Mouse (Mus musculus) kidney, postnatal 0 days (tissue): ENCODE data around the gene Gorab. TPM values are rescaled to one million over a fixed set of nuclear protein-coding genes. Genes with fewer than 3 reads are reported as not detected.

Experiments used
- ATAC-seq: fragments of 200-750 bp; cut with Nextera tagmentation; replicated peaks from 2 replicates; pipeline ENCODE4 v1.8.0; 2017; ENCODE audit warnings: low read depth, moderate number of reproducible peaks, moderate TSS enrichment, moderate library complexity; ENCODE audit not compliant: low FRiP score
- DNase-seq: peaks from one replicate; pipeline ENCODE4 v3.0.0-alpha.2; 2016; ENCODE audit warnings: low spot score
- H3K27ac ChIP-seq: fragments of 300-500 bp; sonication (generic); 2 replicates; pipeline ENCODE4 v1.5.1; 2014; ENCODE audit warnings: mild to moderate bottlenecking
- H3K27me3 ChIP-seq: fragments of 300-500 bp; sonication (generic); 2 replicates; pipeline ENCODE4 v1.6.1; 2014; ENCODE audit warnings: low read length, mixed read lengths; ENCODE audit not compliant: insufficient read depth
- H3K36me3 ChIP-seq: fragments of 300-500 bp; sonication (generic); 2 replicates; pipeline ENCODE4 v1.6.1; 2014; ENCODE audit warnings: low read length, mixed read lengths; ENCODE audit not compliant: insufficient read depth
- H3K4me1 ChIP-seq: fragments of 300-500 bp; sonication (generic); replicated peaks from 2 replicates; pipeline ENCODE4 v1.6.1; 2014; ENCODE audit warnings: antibody characterized with exemption, low read length, mixed read lengths; ENCODE audit not compliant: insufficient read depth
- H3K4me2 ChIP-seq: fragments of 300-500 bp; sonication (generic); 2 replicates; pipeline ENCODE4 v1.6.1; 2014; ENCODE audit warnings: mild to moderate bottlenecking, low read length, moderate library complexity, mixed read lengths
- H3K4me3 ChIP-seq: fragments of 300-500 bp; sonication (generic); replicated peaks from 2 replicates; pipeline ENCODE4 v1.5.1; 2014; ENCODE audit warnings: low read depth, low read length
- H3K9ac ChIP-seq: fragments of 300-500 bp; sonication (generic); 2 replicates; pipeline ENCODE4 v1.6.1; 2014; ENCODE audit warnings: low read depth, low read length
- H3K9me3 ChIP-seq: fragments of 300-500 bp; sonication (generic); replicated peaks from 2 replicates; pipeline ENCODE4 v1.6.1; 2016; ENCODE audit warnings: low read length, inconsistent platforms, mixed read lengths
- CTCF ChIP-seq: IDR thresholded peaks from 2 replicates; pipeline ENCODE4 v1.5.1; 2016; ENCODE audit warnings: antibody characterized with exemption, low read depth, mild to moderate bottlenecking, moderate library complexity
- WGBS: fragments of 180-500 bp; shearing (Covaris S2); extraction: QIAGEN DNeasy Blood & Tissue Kit; methylation state at CpG from one replicate; pipeline ENCODE4 v1.1.7; 2014; 5-methylcytosine and 5-hydroxymethylcytosine counted together
- polyA plus RNA-seq: library from polyadenylated mRNA; unstranded; fragments of >200 nt; fragmentation: Nextera tagmentation; extraction: Ambion mirVana; gene quantifications from 2 replicates; pipeline ENCODE4 v1.2.1, GENCODE M21; 2015

Gene Gorab
- 17.2 and 18.9 TPM in 2 replicates for polyA plus RNA-seq

GRCm38 (mm10) chr1:163403498-163404126, at the start of gene Gorab:
TSS of gene Gorab (minus strand) at chr1:163403669.
- H3K27me3 ChIP-seq = no peaks in the 10 kb centered on the region
- under 1% methylated on average over 28 of the region's 28 CpGs for WGBS
- peak; percentile 96 for DNase-seq

DNA sequence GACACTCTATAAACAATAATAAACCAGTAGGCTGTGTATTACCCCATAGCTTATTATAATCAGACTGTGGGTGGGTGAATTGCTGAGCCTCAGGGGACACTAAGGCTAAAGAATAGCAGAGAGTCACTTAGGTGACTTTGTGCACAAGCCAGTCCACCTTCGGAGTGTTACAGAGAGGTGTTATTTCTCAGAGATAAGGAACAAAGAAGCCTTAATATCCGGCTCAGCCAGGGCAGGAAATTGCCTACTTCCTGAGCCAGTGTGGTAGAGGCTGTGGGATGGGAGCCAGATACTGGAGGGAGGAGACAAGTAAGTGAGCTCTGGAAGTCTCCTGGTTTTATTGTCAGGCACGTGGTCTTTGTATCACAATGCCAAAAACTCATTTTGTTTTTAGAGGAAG, 40.4 kb upstream of the Gorab start:
- H3K4me3 ChIP-seq = no peak overlapping the region
- no peaks in the 10 kb centered on the region for H3K36me3 ChIP-seq
- H3K4me2 ChIP-seq = no peak overlapping the region
- 9% methylated on average over 3 of the region's 3 CpGs for WGBS
- no peaks in the 10 kb centered on the region for H3K9me3 ChIP-seq
- no peak for TF ChIP-seq CTCF
- ATAC-seq (0 out of 2 replicates have a peak, but pooled peaks have one; percentile 29), DNase-seq (peak; percentile 38)
- H3K27me3 ChIP-seq = no peaks in the 10 kb centered on the region
- H3K4me1 ChIP-seq = 0 out of 2 replicates have a peak, but pooled peaks cover 3% of the 10 kb centered on the region
- no peak overlapping the region for H3K27ac ChIP-seq
- H3K9ac ChIP-seq = no peak overlapping the region

More at GRCm38 (mm10) chr1:163403498-163404126, at the start of gene Gorab:
- Histone ChIP-seq H3K36me3 (no peaks in the 10 kb centered on the region), H3K9ac (peak within 1 kb of the TSS; percentile 72), H3K9me3 (no peaks in the 10 kb centered on the region), H3K4me1 (peaks cover 11% of the 10 kb centered on the region; the same call in 1 of the 2 replicates), H3K4me2 (peak within 1 kb of the TSS; percentile 69), H3K4me3 (peak within 1 kb of the TSS; percentile 64), H3K27ac (peak within 1 kb of the TSS; percentile 78)
- no peak for TF ChIP-seq CTCF
- ATAC-seq = peak; percentile 100

GRCm38 (mm10) chr1:163439002-163439401, 35.5 kb upstream of the Gorab start:
- Histone ChIP-seq H3K36me3 (no peaks in the 10 kb centered on the region), H3K4me1 (no peaks in the 10 kb centered on the region), H3K27me3 (no peaks in the 10 kb centered on the region), H3K4me2 (no peak overlapping the region), H3K9ac (no peak overlapping the region), H3K27ac (no peak overlapping the region), H3K4me3 (no peak overlapping the region), H3K9me3 (no peaks in the 10 kb centered on the region)
- ATAC-seq (no peak), DNase-seq (peak; percentile 8)
- WGBS = 70% methylated on average over 2 of the region's 2 CpGs
- no peak for TF ChIP-seq CTCF

DNA sequence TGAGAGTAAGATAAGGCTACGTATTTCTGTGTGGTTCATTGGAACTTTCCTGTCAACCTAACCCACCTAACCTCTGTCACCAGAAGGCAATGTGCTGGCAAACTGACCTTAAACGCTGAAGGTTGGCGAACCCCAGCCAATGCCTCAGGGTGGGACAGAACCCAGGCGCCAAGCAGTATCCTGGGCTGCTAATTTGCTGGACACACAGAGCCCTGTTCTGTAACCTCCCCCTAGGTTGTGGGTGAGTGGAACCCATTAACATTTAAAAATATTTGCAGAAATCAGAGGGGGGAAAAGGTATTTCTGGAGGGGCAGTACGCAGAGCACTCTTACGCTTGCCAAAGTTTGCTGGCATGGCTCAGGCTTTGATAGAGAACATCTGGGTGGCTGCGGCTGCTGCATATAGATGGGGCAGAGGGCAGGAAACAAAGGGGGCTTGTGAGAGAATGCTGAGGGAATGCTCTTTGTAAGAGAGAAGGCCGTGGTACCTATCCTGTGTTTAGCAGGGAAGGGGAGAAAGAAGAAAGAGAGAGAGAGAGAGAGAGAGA, 20.1 kb upstream of the Gorab start:
- WGBS = 45% methylated on average over 8 of the region's 8 CpGs
- Histone ChIP-seq H3K27me3 (no peaks in the 10 kb centered on the region), H3K4me1 (no peaks in the 10 kb centered on the region), H3K36me3 (no peaks in the 10 kb centered on the region), H3K9me3 (no peaks in the 10 kb centered on the region), H3K27ac (no peak overlapping the region), H3K4me3 (no peak overlapping the region), H3K4me2 (no peak overlapping the region), H3K9ac (no peak overlapping the region)
- no peak for DNase-seq
- ATAC-seq = no peak
- TF ChIP-seq CTCF = no peak

DNA sequence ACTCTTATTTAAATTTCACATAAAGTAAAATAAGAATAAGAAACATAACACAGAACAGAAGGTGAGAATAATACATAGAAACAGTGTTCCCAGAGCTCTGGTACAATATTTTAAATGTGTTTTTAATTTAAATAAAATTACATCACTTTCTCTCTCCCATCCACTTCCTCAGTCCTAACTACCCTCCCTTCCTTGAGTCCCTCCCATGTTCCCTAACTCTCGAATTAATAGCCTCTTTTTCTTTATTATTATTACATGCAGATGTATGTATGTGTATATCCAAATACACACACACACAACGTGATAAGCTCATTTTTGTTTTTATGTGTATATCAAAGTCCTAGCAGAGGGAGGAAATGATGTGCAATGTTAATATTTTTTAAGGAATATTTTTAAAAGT, 13.7 kb upstream of the Gorab start:
- Histone ChIP-seq H3K9ac (no peak overlapping the region), H3K4me3 (no peak overlapping the region), H3K9me3 (no peaks in the 10 kb centered on the region), H3K27ac (no peak overlapping the region), H3K27me3 (no peaks in the 10 kb centered on the region), H3K4me2 (no peak overlapping the region), H3K36me3 (no peaks in the 10 kb centered on the region), H3K4me1 (no peaks in the 10 kb centered on the region)
- TF ChIP-seq CTCF = no peak
- 71% methylated on average over 2 of the region's 2 CpGs for WGBS
- ATAC-seq = no peak
- DNase-seq = no peak

DNA sequence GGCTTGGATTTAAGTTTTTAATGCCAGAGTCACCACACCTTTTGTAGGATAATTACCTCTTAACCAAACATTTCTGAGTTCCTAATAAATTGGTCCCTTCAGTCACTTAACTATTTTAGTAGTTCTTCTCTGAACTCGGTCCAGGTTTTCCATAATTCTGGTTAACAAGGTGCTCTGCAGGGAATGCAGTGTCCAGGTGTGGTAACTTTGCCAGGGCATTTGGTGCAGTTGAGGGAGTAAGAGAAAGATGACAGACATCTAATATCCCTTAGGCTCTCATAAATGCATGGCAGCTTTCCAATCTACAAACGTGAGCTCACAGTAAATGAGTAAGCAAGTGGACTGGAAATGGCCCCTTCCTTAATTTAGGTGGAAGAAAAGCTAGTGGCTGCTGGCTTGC, 10.7 kb upstream of the Gorab start:
- H3K4me2 ChIP-seq = no peak overlapping the region
- no peaks in the 10 kb centered on the region for H3K36me3 ChIP-seq
- H3K9me3 ChIP-seq = no peaks in the 10 kb centered on the region
- no peak for TF ChIP-seq CTCF
- H3K4me1 ChIP-seq = no peaks in the 10 kb centered on the region
- ATAC-seq = no peak
- H3K9ac ChIP-seq = no peak overlapping the region
- H3K4me3 ChIP-seq = no peak overlapping the region
- WGBS = 59% methylated on average over 2 of the region's 2 CpGs
- H3K27ac ChIP-seq = no peak overlapping the region
- no peaks in the 10 kb centered on the region for H3K27me3 ChIP-seq
- DNase-seq = no peak
